In the genomic region with DNA sequence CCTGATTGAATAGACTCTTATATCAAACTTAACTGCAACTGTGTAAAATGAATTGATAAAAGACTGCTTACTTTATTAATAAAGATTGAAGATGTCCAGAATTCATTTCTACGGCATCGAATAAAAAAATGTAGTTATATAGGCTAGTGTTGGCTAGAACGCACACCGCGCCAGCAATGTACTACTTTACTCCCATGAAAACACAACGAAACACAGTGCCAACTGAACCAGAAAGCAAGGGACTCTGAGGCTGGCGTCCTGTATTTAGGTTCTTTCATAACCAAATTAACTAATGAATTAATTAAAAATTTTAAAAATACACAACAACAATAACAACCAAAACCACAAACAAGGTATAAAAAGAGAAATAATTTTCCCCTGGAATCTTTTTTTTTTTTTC, we compare ENCODE assay signal across 19 mouse cellular contexts.
DNase-seq lines count a peak whose midpoint lies in the region; ATAC-seq and TF ChIP-seq lines count a peak whose summit lies in the region.
"Had no signal": no experiment of that assay in that cellular context is flagged by ENCODE, and none has a peak within 500 bp of the region (broad histone marks: within the 10 kb centered on the region; RNA-seq: fewer than 3 reads in every experiment).

No protein-coding gene starts in this region.

- no peak overlapping the region for H3K4me3 ChIP-seq in hindbrain, embryonic 10.5 days
- H3K4me3 ChIP-seq in hindbrain, embryonic 11.5 days (ENCODE audit: low read depth, low read length): no peak overlapping the region
- H3K4me3 ChIP-seq in embryonic facial prominence, embryonic 10.5 days: no peak overlapping the region; the same call in 1 of the 2 replicates
- H3K4me3 ChIP-seq in hindbrain, embryonic 12.5 days: no peak overlapping the region
- no peak overlapping the region for H3K4me3 ChIP-seq in midbrain, postnatal 0 days (ENCODE audit: low read depth, low read length)
- H3K4me3 ChIP-seq: heart, embryonic 10.5 days; limb, embryonic 12.5 days; neural tube, embryonic 12.5 days had no signal

- no peaks in the 10 kb centered on the region for H3K9me3 ChIP-seq in hindbrain, embryonic 10.5 days
- H3K9me3 ChIP-seq in hindbrain, embryonic 11.5 days (ENCODE audit: control insufficient read depth, low read length): no peaks in the 10 kb centered on the region
- no peaks in the 10 kb centered on the region for H3K9me3 ChIP-seq in embryonic facial prominence, embryonic 10.5 days
- H3K9me3 ChIP-seq in hindbrain, embryonic 12.5 days (replicated peaks): no peaks in the 10 kb centered on the region
- no peaks in the 10 kb centered on the region for H3K9me3 ChIP-seq in midbrain, postnatal 0 days (ENCODE audit: low read length)
- H3K9me3 ChIP-seq: embryonic facial prominence, embryonic 15.5 days; heart, embryonic 10.5 days; limb, embryonic 12.5 days; neural tube, embryonic 12.5 days had no signal

- no peak for ATAC-seq in hindbrain, embryonic 11.5 days (ENCODE audit: low FRiP score)
- no peak for ATAC-seq in hindbrain, embryonic 12.5 days (ENCODE audit: low FRiP score)
- no peak for ATAC-seq in midbrain, postnatal 0 days (ENCODE audit: low FRiP score)
- ATAC-seq: intestine, embryonic 16.5 days; Patski had no signal

- TF ChIP-seq CTCF in midbrain, postnatal 0 days (IDR thresholded peaks at IDR 0.05): no peak

- no peaks in the 10 kb centered on the region for H3K27me3 ChIP-seq in hindbrain, embryonic 10.5 days (ENCODE audit: insufficient read depth, poor library complexity, severe bottlenecking)
- no peaks in the 10 kb centered on the region for H3K27me3 ChIP-seq in hindbrain, embryonic 11.5 days (ENCODE audit: control insufficient read depth, insufficient read depth, low read length)
- no peaks in the 10 kb centered on the region for H3K27me3 ChIP-seq in embryonic facial prominence, embryonic 10.5 days (replicated peaks; ENCODE audit: low read depth, poor library complexity, severe bottlenecking)
- H3K27me3 ChIP-seq in hindbrain, embryonic 12.5 days: no peaks in the 10 kb centered on the region
- no peaks in the 10 kb centered on the region for H3K27me3 ChIP-seq in midbrain, postnatal 0 days (ENCODE audit: insufficient read depth, low read length)
- H3K27me3 ChIP-seq: limb, embryonic 12.5 days; neural tube, embryonic 12.5 days; Patski had no signal

- whole genome bisulfite sequencing in hindbrain, embryonic 10.5 days: 74% methylated on average over 7 of the region's 7 CpGs
- WGBS in hindbrain, embryonic 11.5 days: 79% methylated on average over 7 of the region's 7 CpGs
- 85% methylated on average over 7 of the region's 7 CpGs for WGBS in embryonic facial prominence, embryonic 10.5 days
- 75% methylated on average over 7 of the region's 7 CpGs for WGBS in hindbrain, embryonic 12.5 days
- WGBS in midbrain, postnatal 0 days: 78% methylated on average over 7 of the region's 7 CpGs

- peaks cover 64% of the 10 kb centered on the region for H3K4me1 ChIP-seq in hindbrain, embryonic 10.5 days (replicated peaks)
- no peaks in the 10 kb centered on the region for H3K4me1 ChIP-seq in hindbrain, embryonic 11.5 days (replicated peaks; ENCODE audit: control insufficient read depth, insufficient read depth, low read length)
- H3K4me1 ChIP-seq in embryonic facial prominence, embryonic 10.5 days: peaks cover 86% of the 10 kb centered on the region
- peaks cover 25% of the 10 kb centered on the region for H3K4me1 ChIP-seq in hindbrain, embryonic 12.5 days
- no peaks in the 10 kb centered on the region for H3K4me1 ChIP-seq in midbrain, postnatal 0 days (ENCODE audit: insufficient read depth, low read length)
- H3K4me1 ChIP-seq: heart, embryonic 10.5 days had no signal

- no peak overlapping the region for H3K4me2 ChIP-seq in hindbrain, embryonic 11.5 days (replicated peaks; ENCODE audit: low read depth, low read length)
- peak overlapping the region; percentile 41 for H3K4me2 ChIP-seq in hindbrain, embryonic 12.5 days (replicated peaks)
- H3K4me2 ChIP-seq in midbrain, postnatal 0 days (ENCODE audit: low read depth, low read length, poor library complexity, severe bottlenecking): no peak overlapping the region

- H3K27ac ChIP-seq in hindbrain, embryonic 10.5 days: peak overlapping the region; percentile 85; the same call in 1 of the 2 replicates
- no peak overlapping the region for H3K27ac ChIP-seq in hindbrain, embryonic 11.5 days (ENCODE audit: low read depth, low read length)
- peak overlapping the region; percentile 80 for H3K27ac ChIP-seq in embryonic facial prominence, embryonic 10.5 days (replicated peaks)
- H3K27ac ChIP-seq in hindbrain, embryonic 12.5 days: peak overlapping the region; percentile 85; the same call in 1 of the 2 replicates
- H3K27ac ChIP-seq in midbrain, postnatal 0 days (ENCODE audit: low read depth, low read length): peak overlapping the region; percentile 34; the same call in 1 of the 2 replicates
- H3K27ac ChIP-seq: heart, embryonic 10.5 days; kidney, postnatal 0 days; limb, embryonic 12.5 days; liver, embryonic 14.5 days; neural tube, embryonic 12.5 days had no signal

- no peak for DNase-seq in hindbrain, embryonic 10.5 days (ENCODE audit: low spot score)
- no peak for DNase-seq in hindbrain, embryonic 11.5 days (ENCODE audit: low spot score)
- DNase-seq in embryonic facial prominence, embryonic 10.5 days (ENCODE audit: low spot score): no peak
- DNase-seq in midbrain, postnatal 0 days (ENCODE audit: low spot score): peak; percentile 51
- no peak for DNase-seq in adipocyte (ENCODE audit: low spot score)
- DNase-seq in ovary, postnatal 14 days (ENCODE audit: low spot score): no peak
- no peak for DNase-seq in kidney, postnatal 14 days
- DNase-seq: cerebellum, adult 11-12 months; gastrocnemius, postnatal 14 days; lung, postnatal 10 days had no signal

- no peaks in the 10 kb centered on the region for H3K36me3 ChIP-seq in hindbrain, embryonic 10.5 days
- H3K36me3 ChIP-seq in hindbrain, embryonic 11.5 days (ENCODE audit: control insufficient read depth, insufficient read depth, low read length): no peaks in the 10 kb centered on the region
- H3K36me3 ChIP-seq in embryonic facial prominence, embryonic 10.5 days (replicated peaks): no peaks in the 10 kb centered on the region
- H3K36me3 ChIP-seq in hindbrain, embryonic 12.5 days: no peaks in the 10 kb centered on the region
- H3K36me3 ChIP-seq in midbrain, postnatal 0 days (ENCODE audit: insufficient read depth, low read length): no peaks in the 10 kb centered on the region
- H3K36me3 ChIP-seq: embryonic facial prominence, embryonic 15.5 days; heart, embryonic 10.5 days; limb, embryonic 12.5 days; neural tube, embryonic 12.5 days had no signal

- H3K9ac ChIP-seq in hindbrain, embryonic 11.5 days (ENCODE audit: low read depth, low read length): no peak overlapping the region
- no peak overlapping the region for H3K9ac ChIP-seq in hindbrain, embryonic 12.5 days
- H3K9ac ChIP-seq in midbrain, postnatal 0 days (replicated peaks; ENCODE audit: low read length, poor library complexity, severe bottlenecking): no peak overlapping the region
- H3K9ac ChIP-seq: embryonic facial prominence, embryonic 15.5 days; limb, embryonic 12.5 days; liver, embryonic 14.5 days; neural tube, embryonic 12.5 days had no signal
